Mouse (Mus musculus): ENCODE measurements around the gene Abl1.

The Abl1 gene

GRCm38 (mm10) chr2:31806639-31807382 is 118.6 kb downstream of the Abl1 start:
- in situ Hi-C loops (cut with MboI; ENCODE audit: low pct_unique_long_range_greater_than_20kb in 1 of 2, low sequenced_read_pairs in 2 of 2, unreplicated experiment in 1 of 2) = no loop called here

- in situ Hi-C loops (cut with MboI; ENCODE audit: low pct_unique_long_range_greater_than_20kb in 1 of 2, low sequenced_read_pairs in 2 of 2, unreplicated experiment in 1 of 2) = no loop called here
Observed at GRCm38 (mm10) chr2:31808410-31809357, 120.5 kb downstream of the Abl1 start.

GRCm38 (mm10) chr2:31809358-31809740 is 121.2 kb downstream of the Abl1 start:
- in situ Hi-C loops (cut with MboI; ENCODE audit: low pct_unique_long_range_greater_than_20kb in 1 of 2, low sequenced_read_pairs in 2 of 2, unreplicated experiment in 1 of 2) = no loop called here

GRCm38 (mm10) chr2:31810444-31810843 is 122.3 kb downstream of the Abl1 start, which contains the start of gene Qrfp:
Gene Qrfp (minus strand): TSS chr2:31810580.
- in situ Hi-C loops (cut with MboI; ENCODE audit: low pct_unique_long_range_greater_than_20kb in 1 of 2, low sequenced_read_pairs in 2 of 2, unreplicated experiment in 1 of 2) = no loop called here

- in situ Hi-C loops (cut with MboI; ENCODE audit: low pct_unique_long_range_greater_than_20kb in 1 of 2, low sequenced_read_pairs in 2 of 2, unreplicated experiment in 1 of 2) = no loop called here
Observed at GRCm38 (mm10) chr2:31811086-31811958, 123.1 kb downstream of the Abl1 start.

GRCm38 (mm10) chr2:31813641-31814040 is 125.5 kb downstream of the Abl1 start:
- in situ Hi-C loops (cut with MboI; ENCODE audit: low pct_unique_long_range_greater_than_20kb in 1 of 2, low sequenced_read_pairs in 2 of 2, unreplicated experiment in 1 of 2) = no loop called here

GRCm38 (mm10) chr2:31814699-31815098 is 126.5 kb downstream of the Abl1 start:
- in situ Hi-C loops (cut with MboI; ENCODE audit: low pct_unique_long_range_greater_than_20kb in 1 of 2, low sequenced_read_pairs in 2 of 2, unreplicated experiment in 1 of 2) = loop anchor here in 1 of 2 experiments (5.0 kb wide), 1 partner anchor 63 kb away; no protein-coding TSS in a partner anchor

GRCm38 (mm10) chr2:31815367-31815766 is 127.2 kb downstream of the Abl1 start:
- in situ Hi-C loops (cut with MboI; ENCODE audit: low pct_unique_long_range_greater_than_20kb in 1 of 2, low sequenced_read_pairs in 2 of 2, unreplicated experiment in 1 of 2) = loop anchor here in 1 of 2 experiments (5.0 kb wide), 1 partner anchor 62 kb away; no protein-coding TSS in a partner anchor

GRCm38 (mm10) chr2:31822524-31823371 is 134.6 kb downstream of the Abl1 start:
- in situ Hi-C loops (cut with MboI; ENCODE audit: low pct_unique_long_range_greater_than_20kb in 1 of 2, low sequenced_read_pairs in 2 of 2, unreplicated experiment in 1 of 2) = no loop called here

- in situ Hi-C loops (cut with MboI; ENCODE audit: low pct_unique_long_range_greater_than_20kb in 1 of 2, low sequenced_read_pairs in 2 of 2, unreplicated experiment in 1 of 2) = no loop called here
Observed at GRCm38 (mm10) chr2:31823933-31824730, 136.0 kb downstream of the Abl1 start.

- in situ Hi-C loops (cut with MboI; ENCODE audit: low pct_unique_long_range_greater_than_20kb in 1 of 2, low sequenced_read_pairs in 2 of 2, unreplicated experiment in 1 of 2) = no loop called here
Observed at GRCm38 (mm10) chr2:31825469-31825911, 137.3 kb downstream of the Abl1 start.

- in situ Hi-C loops (cut with MboI; ENCODE audit: low pct_unique_long_range_greater_than_20kb in 1 of 2, low sequenced_read_pairs in 2 of 2, unreplicated experiment in 1 of 2) = no loop called here
Observed at GRCm38 (mm10) chr2:31826094-31827085, 138.2 kb downstream of the Abl1 start.

GRCm38 (mm10) chr2:31827877-31828276 is 139.7 kb downstream of the Abl1 start:
- in situ Hi-C loops (cut with MboI; ENCODE audit: low pct_unique_long_range_greater_than_20kb in 1 of 2, low sequenced_read_pairs in 2 of 2, unreplicated experiment in 1 of 2) = no loop called here

- in situ Hi-C loops (cut with MboI; ENCODE audit: low pct_unique_long_range_greater_than_20kb in 1 of 2, low sequenced_read_pairs in 2 of 2, unreplicated experiment in 1 of 2) = no loop called here
Observed at GRCm38 (mm10) chr2:31828311-31828825, 140.2 kb downstream of the Abl1 start.

- in situ Hi-C loops (cut with MboI; ENCODE audit: low pct_unique_long_range_greater_than_20kb in 1 of 2, low sequenced_read_pairs in 2 of 2, unreplicated experiment in 1 of 2) = no loop called here
Observed at GRCm38 (mm10) chr2:31836091-31836490, 147.9 kb downstream of the Abl1 start.
